Mouse (Mus musculus): ENCODE measurements around the gene Rhbdl1.

DNA sequence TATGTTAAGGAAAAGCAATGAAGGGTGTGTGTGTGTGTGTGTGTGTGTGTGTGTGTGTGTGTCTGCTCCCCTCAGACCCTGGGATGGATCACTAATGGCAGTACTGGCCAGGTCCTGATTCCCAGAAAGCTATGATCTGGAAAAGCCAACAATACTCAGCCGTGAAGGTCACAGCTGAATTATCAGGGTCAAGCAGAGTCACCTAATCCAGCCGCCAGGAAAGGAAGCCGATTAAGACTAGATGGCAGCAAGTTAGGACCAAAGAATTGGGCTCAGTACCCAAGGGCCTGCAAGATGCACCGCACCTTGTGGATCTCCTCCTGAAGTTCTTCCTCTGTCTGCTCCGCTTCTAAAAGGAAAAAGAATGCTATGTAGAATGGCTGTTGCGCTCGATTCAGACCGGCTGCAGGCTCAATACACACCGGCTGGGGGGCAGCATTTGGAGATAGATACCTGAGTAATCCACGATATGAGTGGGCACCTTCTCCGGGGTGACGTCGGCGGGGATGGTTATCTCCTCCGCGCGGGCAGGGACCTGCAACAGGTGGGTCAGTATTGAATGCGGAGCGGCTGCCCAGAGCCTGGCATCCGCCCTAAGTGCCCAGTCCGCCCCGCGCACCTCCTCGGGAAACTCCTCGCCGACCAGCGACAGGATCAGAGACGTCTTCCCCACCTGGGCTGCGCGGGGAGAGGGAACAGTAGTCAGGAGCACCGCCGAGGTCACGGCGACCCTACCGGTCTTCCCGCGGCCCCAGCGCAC, 6.7 kb upstream of the Rhbdl1 start:
- TF ChIP-seq CTCF (conservative IDR thresholded peaks at IDR 0.05; ENCODE audit: insufficient read depth, insufficient read length, low read depth, low read length) (no peak), POLR2A (IDR thresholded peaks at IDR 0.05; ENCODE audit: low read depth, low read length) (no peak)
